Mouse (Mus musculus): Measurements from ENCODE around the gene Elavl3.

- TF ChIP-seq CTCF (IDR thresholded peaks at IDR 0.05; ENCODE audit: extremely low read depth, insufficient read depth, low read length) (no peak), POLR2A (IDR thresholded peaks at IDR 0.05; ENCODE audit: extremely low read depth, insufficient read depth, low read length) (no peak)
Measured at GRCm38 (mm10) chr9:22012731-22013130, 39.1 kb downstream of the Elavl3 start.

All from cortical plate, adult 2 months (tissue).